Mouse (Mus musculus) myocyte (in vitro differentiated cells): ENCODE measurements around the gene Tbx4.

ENCODE experiments used
- CEBPB ChIP-seq: IDR thresholded peaks from 2 replicates; pipeline ENCODE4 v1.6.1; 2011; ENCODE audit warnings: mild to moderate bottlenecking, moderate library complexity; ENCODE audit not compliant: poor library complexity, insufficient read depth, severe bottlenecking
- MYOD1 ChIP-seq, 3 experiments: IDR thresholded peaks; one replicate each; pipeline ENCODE4 v1.6.1; 2011; ENCODE audit warnings: control low read depth in 2 of 3, low read depth in 2 of 3, mild to moderate bottlenecking in 2 of 3, moderate library complexity in 1 of 3; ENCODE audit not compliant: insufficient read length in 2 of 3, control insufficient read depth in 1 of 3
- POLR2A ChIP-seq: IDR thresholded peaks from one replicate; pipeline ENCODE4 v1.6.1; 2011; ENCODE audit warnings: low read depth, mild to moderate bottlenecking, control low read depth, moderate library complexity; ENCODE audit not compliant: insufficient read length
- POLR2AphosphoS2 ChIP-seq: IDR thresholded peaks from one replicate; pipeline ENCODE4 v1.6.1; 2011; ENCODE audit warnings: low read depth, control low read depth; ENCODE audit not compliant: insufficient read length
- TCF12 ChIP-seq: IDR thresholded peaks from one replicate; pipeline ENCODE4 v1.6.1; 2011; ENCODE audit warnings: mild to moderate bottlenecking, control low read depth; ENCODE audit not compliant: poor library complexity, insufficient read depth, severe bottlenecking
- USF1 ChIP-seq: IDR thresholded peaks from one replicate; pipeline ENCODE4 v1.6.1; 2011; ENCODE audit warnings: low read depth, mild to moderate bottlenecking, control low read depth, moderate library complexity

DNA sequence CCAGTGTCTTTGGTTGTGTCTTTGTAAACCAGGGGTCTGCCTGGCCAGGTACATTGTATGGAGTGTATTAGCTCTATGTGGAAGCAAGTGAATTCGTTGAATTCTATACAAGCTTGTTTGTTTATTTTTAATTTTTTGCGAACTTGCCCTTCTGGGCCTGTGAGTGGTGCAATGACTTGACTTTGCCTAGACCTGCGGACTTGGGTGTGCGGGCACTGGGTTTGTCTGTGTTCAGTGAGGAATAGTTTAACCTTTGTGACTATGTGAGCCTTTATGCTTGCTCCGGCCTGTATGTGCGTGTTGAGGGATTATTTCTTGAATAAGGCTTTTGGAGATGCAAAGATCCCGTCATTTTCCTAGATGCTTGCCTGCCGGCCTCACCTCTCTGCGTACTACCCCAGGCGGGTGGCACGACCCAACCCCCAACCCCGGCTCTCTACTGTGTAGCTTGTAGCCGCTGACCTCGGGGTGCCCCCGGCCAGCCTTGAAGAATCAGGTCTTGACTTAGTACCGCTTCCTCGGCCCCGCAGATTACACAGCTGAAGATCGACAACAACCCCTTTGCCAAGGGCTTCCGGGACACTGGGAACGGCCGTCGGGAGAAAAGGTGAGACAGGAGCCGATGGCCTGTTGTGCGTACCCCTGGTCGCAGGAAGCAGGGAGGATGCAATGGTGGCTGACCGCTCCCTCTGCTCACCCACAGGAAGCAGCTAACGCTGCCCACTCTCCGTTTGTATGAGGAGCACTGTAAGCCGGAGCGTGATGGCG is 49.5 kb upstream of the Tbx4 start:
- TF ChIP-seq CEBPB: no peak
- TF ChIP-seq POLR2A: no peak
- TF ChIP-seq MYOD1 (IDR thresholded peaks at IDR 0.05; ENCODE audit: control insufficient read depth in 1 of 3, insufficient read length in 2 of 3, low read depth in 2 of 3): no peak
- no peak for TF ChIP-seq TCF12
- no peak for TF ChIP-seq POLR2AphosphoS2
- no peak for TF ChIP-seq USF1
